Mouse (Mus musculus) ES-Bruce4 (cell line): ENCODE data around the gene Prep.

Experiments used
- CTCF ChIP-seq: IDR thresholded peaks from one replicate; pipeline ENCODE4 v1.8.1; 2011; ENCODE audit warnings: low read depth, low read length
- EP300 ChIP-seq: IDR thresholded peaks from 2 replicates; pipeline ENCODE4 v1.6.1; 2011; ENCODE audit warnings: low read depth, low read length; ENCODE audit not compliant: insufficient read depth

- TF ChIP-seq EP300 (no peak), CTCF (no peak)
These were observed 63.0 kb downstream of the Prep start for GRCm38 (mm10) chr10:45130004-45130403.
